Mouse (Mus musculus) c-Kit-positive CD71-positive TER-119-negative erythroid progenitor cells, embryonic 14.5 days (primary cell): ENCODE results near the gene Miip.
A peak's percentile ranks its signal among the peaks of the same experiment; 100 is the strongest.
"Not testable (repeated sequence)": the region's sequence is repeated elsewhere in the genome, so short reads cannot be mapped to it uniquely, and the experiment has no call there.

Experiments
- DNase-seq: peaks from one replicate; pipeline ENCODE4 v3.0.0-alpha.2; 2013; ENCODE audit warnings: low read depth

Gene Miip

DNA sequence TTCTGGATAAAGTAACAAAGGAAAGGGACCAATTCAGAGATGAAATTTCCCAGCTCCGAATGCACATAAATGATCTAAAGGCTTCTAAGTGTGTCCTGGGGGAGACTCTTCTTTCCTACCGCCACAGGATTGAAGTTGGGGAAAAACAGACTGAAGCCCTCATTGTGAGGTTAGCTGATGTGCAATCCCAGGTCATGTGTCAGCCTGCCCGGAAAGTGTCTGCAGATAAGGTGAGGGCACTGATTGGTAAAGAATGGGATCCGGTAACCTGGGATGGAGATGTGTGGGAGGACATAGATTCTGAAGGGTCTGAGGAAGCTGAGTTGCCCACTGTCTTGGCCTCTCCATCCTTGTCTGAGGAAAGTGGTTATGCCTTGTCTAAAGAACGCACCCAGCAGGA, 622 bp upstream of the Miip start:
- DNase-seq = no peak

DNA sequence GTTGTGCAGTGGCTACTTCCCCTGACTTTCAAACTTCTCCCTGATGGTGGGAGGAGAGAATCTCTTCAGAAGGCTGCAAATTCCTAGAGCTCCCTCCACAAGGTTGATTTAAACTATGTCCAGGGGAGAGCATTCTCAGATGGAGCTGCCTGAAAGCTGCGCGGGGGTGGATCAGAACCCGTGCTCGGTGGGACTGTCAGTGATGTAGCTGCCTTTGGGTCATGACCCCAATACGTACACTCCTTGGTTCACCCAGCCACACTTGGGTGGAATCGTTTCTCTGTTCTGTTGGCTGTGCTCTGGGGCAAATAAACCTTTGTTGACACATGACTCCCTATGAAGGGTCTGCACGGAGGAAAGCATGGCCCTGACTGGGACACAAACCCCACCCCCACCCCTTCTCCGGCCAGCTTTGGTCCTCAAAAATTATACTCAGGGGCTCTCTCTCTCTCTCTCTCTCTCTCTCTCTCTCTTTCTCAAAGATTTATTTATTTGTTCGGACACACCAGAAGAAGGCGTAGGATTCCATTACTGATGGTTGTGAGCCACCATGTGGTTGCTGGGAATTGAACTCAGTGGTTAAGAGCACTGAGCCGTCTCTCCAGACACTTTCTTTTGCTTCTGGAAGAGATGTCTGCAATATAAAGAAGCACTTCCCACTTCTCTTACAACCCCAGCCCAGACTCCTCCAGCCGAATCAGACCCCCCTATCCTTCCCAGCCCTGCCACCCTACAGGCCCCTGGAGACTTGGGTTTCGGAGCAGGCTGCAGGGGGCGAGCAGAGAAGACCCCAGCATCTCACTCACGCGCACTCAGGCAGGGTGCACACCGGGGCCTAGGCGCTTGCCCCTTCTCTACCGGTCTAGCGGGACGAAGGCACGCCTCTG, 810 bp downstream of the Miip start:
- no peak for DNase-seq

DNA sequence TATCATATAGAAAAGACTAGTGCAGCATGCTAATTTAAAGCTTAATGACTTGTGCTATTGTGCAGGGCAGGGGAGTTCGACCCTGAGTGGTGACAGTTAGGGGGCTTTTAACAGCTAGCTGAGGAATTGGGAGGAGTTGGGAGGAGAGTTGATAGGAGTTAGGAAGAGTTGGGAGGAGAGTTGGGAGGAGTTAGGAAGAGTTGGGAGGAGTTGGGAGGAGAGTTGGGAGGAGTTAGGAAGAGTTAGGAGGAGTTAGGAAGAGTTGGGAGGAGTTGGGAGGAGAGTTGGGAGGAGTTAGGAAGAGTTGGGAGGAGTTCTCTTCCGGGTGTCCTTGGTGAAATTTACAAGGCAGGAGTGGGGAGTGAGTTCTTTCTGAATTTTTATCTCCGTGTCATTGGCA, 1.8 kb downstream of the Miip start:
- DNase-seq = not testable (repeated sequence)

DNA sequence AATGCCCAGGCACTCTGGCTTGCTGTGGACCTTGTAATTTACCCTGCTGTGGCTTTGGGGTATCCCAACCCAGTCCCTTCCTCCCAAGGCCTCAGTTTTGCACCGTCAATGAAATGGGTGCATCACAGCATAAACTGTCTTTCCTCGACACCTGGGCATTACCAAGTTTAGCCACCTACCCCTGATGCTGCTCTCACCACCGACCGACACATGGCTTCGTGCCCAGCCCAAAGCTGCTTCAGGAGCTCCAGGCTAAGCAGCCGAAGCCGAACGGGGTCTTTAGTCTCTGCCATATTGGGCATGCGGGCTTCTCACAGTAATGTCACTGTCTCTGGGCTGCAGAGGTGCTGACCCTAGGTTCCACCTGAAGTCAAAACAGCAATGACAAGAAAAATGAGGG, 2.6 kb downstream of the Miip start:
- no peak for DNase-seq

DNA sequence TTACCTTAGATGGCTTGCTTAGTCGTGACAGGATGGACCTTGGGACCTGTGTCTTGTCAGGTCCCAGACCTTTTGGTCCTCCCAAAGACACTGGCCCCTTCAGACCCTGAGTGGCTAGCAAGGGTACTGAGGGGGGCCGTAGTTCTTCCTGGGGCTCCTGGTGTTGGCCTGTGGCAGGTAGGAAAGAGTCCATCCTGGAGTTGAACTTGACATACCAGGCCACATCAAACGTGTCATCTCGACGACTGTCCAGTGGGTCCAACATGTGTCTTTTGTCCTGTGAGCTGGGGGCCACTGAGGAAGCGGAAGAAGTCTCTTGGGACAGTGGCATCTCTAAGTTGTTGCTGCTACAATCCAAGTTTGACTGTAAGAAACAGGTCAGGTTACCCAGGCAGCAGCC, 3.0 kb downstream of the Miip start:
- no peak for DNase-seq

DNA sequence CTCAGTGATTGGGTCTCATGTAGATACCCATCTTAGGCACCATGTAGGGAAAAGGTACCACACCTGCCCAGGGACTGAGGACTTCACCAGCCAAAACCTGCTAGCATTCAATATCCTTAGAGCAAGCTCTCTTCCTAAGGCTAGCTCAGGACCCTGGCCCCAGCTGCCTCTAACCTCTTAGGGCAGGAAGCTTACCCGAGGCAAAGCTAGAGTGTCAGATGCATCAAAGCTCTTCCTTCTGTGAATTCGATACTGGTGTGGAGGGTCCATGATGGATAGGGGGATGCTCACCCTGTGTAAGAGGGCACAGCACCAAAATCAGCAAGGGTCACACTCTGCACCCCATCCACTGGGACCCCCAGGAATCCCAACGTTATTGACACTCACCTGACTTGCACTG, 6.6 kb downstream of the Miip start:
- no peak for DNase-seq

DNA sequence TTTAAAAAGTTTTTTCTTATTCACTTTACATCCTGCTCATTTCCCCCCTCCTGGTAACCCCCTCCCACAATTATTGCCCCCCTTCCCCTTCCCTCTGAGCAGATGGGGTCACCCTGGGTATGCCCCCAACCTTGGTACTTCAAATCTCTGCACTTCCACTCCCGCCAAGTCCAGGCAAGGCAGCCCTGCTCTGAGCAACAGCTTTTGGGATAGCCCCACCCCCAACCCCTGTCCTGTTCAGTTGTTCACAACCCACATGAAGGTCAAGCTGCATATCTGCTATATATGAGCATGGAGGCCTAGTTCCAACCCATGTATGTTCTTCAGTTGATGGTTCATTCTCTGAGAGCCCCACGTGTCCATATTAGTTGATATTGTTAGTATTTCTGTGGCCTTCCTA, 17.8 kb downstream of the Miip start:
- no peak for DNase-seq

DNA sequence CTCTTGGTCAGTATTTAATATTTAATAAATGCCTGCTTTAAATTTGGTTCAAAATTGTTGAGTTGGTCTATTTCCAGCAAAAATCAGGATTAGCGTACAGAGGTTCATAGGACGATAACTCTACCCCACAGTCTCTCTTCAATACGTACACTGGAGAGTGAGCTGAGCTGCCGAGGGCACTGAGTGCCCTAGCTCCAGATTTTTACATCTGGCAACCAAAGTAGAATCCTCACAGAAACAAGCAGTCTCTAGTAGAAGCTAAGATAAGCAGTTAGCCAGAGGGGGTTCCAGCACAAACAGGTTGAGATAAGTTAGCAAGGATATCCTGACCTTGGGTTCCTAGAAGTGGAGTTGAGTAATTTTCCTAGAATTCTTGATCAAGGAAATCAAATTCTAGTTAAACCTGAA, 20.0 kb downstream of the Miip start:
- peak; percentile 84 for DNase-seq

DNA sequence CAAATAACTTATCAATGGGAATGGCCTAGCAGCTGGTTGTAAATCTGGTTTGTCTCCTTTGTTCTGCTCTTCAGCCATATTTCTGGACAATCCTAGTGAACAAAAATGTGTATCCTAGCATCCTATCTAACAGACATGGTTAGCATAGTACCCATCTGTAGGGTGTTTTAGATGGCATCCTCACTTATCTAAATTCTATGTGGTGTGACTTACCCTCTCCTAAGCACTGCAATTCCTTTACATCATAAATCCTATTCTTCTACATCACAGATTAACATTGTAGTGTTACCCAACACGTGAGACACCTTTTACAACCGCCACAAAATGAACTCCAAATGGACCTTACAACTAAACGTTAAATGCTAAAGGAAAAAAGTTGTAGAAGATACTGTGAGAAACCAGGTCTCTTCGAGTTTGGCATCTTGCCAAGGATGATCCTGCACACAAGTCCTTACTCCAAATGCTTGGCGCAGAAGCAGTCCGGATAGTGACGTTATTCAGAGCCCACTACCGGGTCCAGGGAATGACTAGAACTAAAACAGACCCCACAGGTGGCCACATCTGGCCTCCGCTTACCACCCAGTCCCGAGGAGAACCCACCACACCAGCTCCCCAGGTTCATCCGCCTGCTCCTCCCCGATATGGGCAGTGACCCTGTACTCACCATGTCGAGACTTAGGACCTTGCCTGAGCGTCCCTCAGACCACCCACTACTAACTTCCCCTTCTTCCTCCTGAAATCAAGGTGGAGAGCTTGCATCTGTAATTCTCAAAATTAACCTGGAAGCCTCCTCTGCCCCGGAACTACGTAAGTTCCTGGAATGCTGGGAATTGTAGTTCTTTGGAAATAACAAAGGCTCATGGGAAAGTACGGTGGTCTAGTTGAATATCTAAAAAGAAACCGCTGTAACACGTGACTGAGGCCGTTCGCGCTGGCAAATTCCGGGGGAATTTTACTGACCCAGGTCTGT, 20.7 kb downstream of the Miip start, which contains the start of gene Zfp933:
Zfp933 (minus strand) TSS at position 753 of the 970 bp plus-strand sequence.
- DNase-seq = peak; percentile 81

DNA sequence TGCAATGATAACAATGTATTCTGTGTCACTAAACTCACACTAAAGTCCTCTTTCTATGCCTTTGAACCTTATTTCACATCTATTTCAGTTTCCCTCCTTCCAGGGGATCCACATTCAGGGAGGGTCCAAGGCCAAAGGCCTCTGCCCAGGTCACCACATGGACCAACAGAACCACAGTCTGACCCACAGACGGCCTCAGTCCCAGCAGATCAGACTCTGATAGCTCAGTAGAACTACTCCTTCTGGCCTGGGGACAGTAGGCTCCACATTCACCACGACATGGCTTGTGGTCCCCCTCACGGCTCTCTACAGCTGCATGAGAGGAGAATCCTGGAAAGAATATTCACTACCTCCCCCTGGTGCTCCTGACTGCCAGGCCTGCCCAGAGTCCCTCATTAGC, 25.7 kb downstream of the Miip start:
- no peak for DNase-seq

DNA sequence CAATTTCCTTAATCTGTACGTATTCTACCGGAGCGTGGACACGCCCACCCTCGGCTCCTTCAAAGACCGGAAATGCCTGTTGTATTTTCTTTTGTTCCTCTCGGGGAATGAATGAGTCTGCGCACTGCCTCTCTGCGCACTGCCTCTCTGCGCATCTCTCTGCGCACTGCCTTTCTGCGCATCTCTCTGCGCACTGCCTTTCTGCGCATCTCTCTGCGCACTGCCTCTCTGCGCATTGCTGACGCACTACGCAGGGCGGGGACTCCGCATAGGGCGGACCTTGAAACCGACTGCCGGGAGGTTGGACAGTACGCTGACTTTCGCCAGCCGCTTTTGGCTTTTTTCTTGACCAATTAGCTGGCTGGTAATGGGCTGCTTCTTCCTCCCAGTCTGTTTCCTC, 29.3 kb downstream of the Miip start:
- not testable (repeated sequence) for DNase-seq

DNA sequence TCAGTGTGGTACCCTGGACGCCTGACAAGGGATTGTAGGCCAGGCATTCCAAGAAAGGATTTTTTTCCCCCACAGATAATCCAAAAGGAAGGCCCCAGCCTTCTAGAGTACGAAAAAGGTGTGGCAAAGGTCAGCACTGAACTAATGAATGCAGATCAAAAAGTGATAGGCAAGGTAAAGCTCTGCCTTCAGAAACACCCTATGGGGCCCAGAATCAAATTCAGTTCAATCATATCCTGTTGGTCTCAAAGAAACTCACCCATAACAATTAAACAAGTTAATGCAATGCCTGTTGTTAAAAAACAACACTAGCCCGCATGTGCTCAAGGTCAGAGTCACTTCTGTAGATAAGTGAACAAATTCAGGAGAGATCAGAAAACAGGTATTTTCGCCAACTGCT, 44.2 kb downstream of the Miip start:
- no peak for DNase-seq

DNA sequence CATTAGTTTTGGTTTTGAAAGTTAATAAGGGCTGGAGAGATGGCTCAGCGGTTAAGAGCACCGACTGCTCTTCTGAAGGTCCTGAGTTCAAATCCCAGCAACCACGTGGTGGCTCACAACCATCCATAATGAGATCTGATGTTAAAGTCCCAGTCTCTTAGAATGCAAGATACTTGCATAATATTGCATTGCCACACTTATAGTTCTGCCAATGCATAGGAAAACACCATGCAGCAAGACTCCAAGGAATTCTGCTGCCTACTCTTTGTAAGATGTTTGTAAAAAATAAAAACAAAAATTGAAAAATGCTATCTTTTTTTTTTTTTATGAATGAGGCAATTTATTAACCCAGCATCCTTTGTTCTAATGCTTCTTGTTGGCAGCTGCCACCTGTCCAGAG, 47.2 kb downstream of the Miip start:
- not testable (repeated sequence) for DNase-seq

DNA sequence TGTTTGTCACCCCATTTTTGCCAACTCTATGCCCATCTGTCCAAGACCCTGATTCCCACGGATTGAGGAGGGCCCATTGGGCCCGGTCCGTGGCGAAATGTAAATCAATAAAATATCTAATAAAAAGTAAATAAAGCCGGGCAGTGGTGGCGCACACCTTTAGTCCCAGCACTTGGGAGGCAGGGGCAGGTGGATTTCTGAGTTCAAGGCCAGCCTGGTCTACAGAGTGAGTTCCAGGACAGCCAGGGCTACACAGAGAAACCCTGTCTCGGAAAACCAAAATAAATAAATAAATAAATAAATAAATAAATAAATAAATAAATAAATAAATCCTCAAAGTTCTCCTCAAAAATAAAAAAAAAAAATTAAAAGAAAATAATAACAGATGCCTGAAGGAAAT, 49.0 kb downstream of the Miip start:
- DNase-seq = not testable (repeated sequence)

DNA sequence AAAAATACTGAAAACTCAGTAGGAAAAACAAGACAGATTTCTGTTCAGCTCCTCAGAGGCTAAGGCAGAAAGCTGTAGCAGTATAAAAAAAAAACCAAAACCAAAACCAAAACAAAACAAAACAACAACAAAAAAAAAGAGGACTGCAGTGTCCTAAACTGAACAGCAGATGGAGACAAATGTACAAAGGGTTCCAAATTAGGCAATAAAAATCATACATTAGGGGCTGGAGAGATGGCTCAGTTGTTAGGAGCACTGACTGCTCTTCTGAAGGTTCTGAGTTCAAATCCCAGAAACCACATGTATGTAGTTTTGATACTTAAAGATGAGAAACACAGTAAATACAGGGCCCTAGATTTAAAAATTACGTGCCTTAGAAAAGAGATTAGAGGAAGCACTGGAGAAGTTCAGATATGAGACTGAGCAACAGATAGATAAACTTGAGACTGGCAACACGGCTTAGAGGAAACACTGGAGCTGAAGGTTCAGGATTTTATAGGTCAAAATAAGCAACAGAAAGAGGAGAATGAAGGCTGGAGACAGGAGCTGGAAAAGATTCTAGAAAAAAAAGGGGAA, 53.9 kb downstream of the Miip start:
- DNase-seq = peak; percentile 45

DNA sequence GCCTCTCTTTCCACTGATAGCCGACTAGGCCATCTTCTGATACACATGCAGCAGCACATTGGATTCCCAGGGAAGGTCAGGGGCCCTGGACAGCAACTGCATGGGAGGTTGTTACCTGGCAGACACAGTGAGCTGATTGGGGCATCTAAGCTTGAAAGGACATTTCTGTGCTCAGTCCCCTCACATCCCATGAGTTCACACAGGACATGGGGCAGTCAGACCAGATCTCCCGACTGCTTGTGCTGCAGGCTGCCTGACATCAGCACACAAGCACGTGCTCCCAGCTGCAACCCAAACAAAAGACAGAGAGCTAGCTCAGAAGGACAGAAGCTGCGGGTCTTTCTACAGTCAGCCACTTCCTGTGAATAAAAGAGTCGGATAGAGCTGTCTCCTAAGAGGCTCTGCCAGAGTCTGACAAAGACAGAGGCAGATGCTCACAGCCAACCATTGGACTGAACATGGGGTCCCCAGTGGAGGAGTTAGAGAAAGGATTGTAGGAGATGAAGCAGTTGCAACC, 55.3 kb downstream of the Miip start:
- no peak for DNase-seq
